Mouse (Mus musculus) small intestine, adult 2 months (tissue): ENCODE results near the gene Wdr48. TPM values are rescaled to one million over a fixed set of nuclear protein-coding genes. Genes with fewer than 3 reads are reported as not detected.

ENCODE experiments used
- H3K27ac ChIP-seq: fragments of 200-500 bp; 2 replicates; pipeline ENCODE4 v1.5.1; 2012; ENCODE audit warnings: low read depth, low read length, control low read depth, inconsistent platforms; ENCODE audit not compliant: insufficient read depth
- H3K27me3 ChIP-seq: fragments of 200-500 bp; 2 replicates; pipeline ENCODE4 v1.6.1; 2012; ENCODE audit warnings: mild to moderate bottlenecking, moderate library complexity, low read length, inconsistent platforms; ENCODE audit not compliant: control insufficient read depth, insufficient read depth
- H3K36me3 ChIP-seq: fragments of 200-500 bp; 2 replicates; pipeline ENCODE4 v1.6.1; 2012; ENCODE audit warnings: mild to moderate bottlenecking, low read length, control low read depth, inconsistent platforms; ENCODE audit not compliant: control insufficient read depth, insufficient read depth
- H3K4me1 ChIP-seq: fragments of 200-500 bp; 2 replicates; pipeline ENCODE4 v1.6.1; 2012; ENCODE audit warnings: low read length, inconsistent platforms, mixed read lengths; ENCODE audit not compliant: control insufficient read depth, insufficient read depth, insufficient read length
- H3K4me3 ChIP-seq: fragments of 200-500 bp; 2 replicates; pipeline ENCODE4 v1.5.1; 2012; ENCODE audit warnings: low read depth, mild to moderate bottlenecking, control low read depth, inconsistent platforms, low read length, moderate library complexity
- CTCF ChIP-seq: fragments of 200-500 bp; IDR thresholded peaks from 2 replicates; pipeline ENCODE4 v1.5.1; 2012; ENCODE audit warnings: low read depth, mild to moderate bottlenecking, control low read depth, inconsistent platforms, low read length, moderate library complexity, mixed read lengths; ENCODE audit not compliant: insufficient replicate concordance, insufficient read length; ENCODE audit errors: extremely low read depth
- POLR2A ChIP-seq: fragments of 200-500 bp; IDR thresholded peaks from 2 replicates; pipeline ENCODE4 v1.6.1; 2012; ENCODE audit warnings: low read depth, mild to moderate bottlenecking, control low read depth, inconsistent platforms, low read length, moderate library complexity
- WGBS: fragments of 180-500 bp; shearing (Covaris S2); methylation state at CpG from one replicate; pipeline ENCODE4 v1.1.7; 2018; 5-methylcytosine and 5-hydroxymethylcytosine counted together
- polyA plus RNA-seq: library from polyadenylated mRNA; depleted of rRNA; stranded (reverse); fragments of >200 nt; gene quantifications from 2 replicates; pipeline ENCODE4 v1.2.3, GENCODE M21; 2012

Gene Wdr48
- polyA plus RNA-seq, 1 experiment, result 15.5 TPM

DNA sequence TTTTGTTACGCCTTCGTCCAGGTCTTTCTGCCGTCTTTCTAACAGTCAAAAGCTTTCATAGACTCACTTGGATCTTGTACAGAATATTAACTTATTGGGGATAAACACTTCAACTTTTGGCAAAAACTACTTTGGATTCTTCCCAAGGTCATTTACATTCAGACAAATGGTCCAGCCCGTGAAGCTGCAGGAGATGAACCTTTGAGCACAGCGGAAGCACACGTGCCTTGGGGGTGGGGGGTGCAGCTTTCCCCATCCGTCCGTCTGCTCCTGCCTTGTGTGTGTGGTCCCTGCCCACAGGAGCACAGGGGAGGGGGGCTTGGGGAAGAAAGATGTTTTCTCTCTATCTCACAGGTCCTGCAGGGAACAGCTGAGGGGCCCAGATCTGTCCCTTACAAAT lies 31.1 kb downstream of the Wdr48 start:
- WGBS, result 75% methylated on average over 8 of the region's 8 CpGs
- Histone ChIP-seq H3K4me1 (no peaks in the 10 kb centered on the region), H3K4me3 (no peak overlapping the region), H3K27me3 (no peaks in the 10 kb centered on the region), H3K27ac (no peak overlapping the region), H3K36me3 (peaks cover 61% of the 10 kb centered on the region)
- TF ChIP-seq POLR2A (no peak), CTCF (no peak)

DNA sequence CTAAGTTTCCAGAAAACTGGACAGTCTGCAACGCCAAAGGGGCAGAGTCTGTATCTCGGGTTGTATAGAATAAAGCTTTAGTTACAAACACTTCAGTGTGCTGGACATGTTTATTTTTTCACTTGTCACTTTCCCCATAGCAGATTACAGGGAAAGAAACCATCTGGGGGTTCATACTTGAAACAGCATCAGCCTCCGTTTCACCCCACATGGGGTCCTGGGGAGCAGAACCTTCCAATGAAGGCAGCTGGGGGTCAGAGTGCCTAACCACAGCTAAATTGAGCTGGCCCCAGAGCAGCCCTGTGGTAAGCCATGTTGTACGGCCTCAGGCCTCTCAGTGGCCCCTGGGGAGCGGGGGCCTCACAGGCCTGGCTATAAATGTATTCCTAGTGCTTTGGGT lies 31.8 kb downstream of the Wdr48 start:
- Histone ChIP-seq H3K4me3 (no peak overlapping the region), H3K4me1 (peaks cover under 1% of the 10 kb centered on the region; the same call in 1 of the 2 replicates), H3K27ac (no peak overlapping the region), H3K36me3 (peaks cover 63% of the 10 kb centered on the region), H3K27me3 (no peaks in the 10 kb centered on the region)
- no peak for TF ChIP-seq CTCF
- TF ChIP-seq POLR2A, result no peak
- 77% methylated on average over 5 of the region's 5 CpGs for WGBS

DNA sequence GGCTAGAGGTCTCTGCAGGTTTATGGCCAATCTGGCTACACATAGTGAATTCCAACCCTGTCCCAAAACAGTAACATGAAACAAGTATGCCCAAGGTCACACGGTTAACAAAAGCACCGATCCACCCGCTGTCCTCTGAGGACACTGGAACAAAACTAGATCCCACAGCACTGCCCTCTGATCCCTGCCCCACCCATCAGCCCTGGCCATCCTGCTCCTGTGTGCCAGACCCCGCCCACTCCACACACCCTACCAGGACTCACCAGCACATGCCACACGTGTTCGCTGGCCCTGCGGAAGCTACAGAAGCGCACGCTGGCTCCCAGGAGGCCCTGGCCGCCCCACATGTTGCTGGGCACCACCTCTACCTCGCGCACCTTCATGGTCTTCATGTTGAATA lies 37.7 kb downstream of the Wdr48 start:
- Histone ChIP-seq H3K4me1 (peaks cover 25% of the 10 kb centered on the region), H3K27me3 (no peaks in the 10 kb centered on the region), H3K4me3 (no peak overlapping the region), H3K27ac (peak overlapping the region; percentile 63), H3K36me3 (peaks cover 29% of the 10 kb centered on the region)
- 29% methylated on average over 12 of the region's 12 CpGs for WGBS
- TF ChIP-seq POLR2A (no peak), CTCF (no peak)

DNA sequence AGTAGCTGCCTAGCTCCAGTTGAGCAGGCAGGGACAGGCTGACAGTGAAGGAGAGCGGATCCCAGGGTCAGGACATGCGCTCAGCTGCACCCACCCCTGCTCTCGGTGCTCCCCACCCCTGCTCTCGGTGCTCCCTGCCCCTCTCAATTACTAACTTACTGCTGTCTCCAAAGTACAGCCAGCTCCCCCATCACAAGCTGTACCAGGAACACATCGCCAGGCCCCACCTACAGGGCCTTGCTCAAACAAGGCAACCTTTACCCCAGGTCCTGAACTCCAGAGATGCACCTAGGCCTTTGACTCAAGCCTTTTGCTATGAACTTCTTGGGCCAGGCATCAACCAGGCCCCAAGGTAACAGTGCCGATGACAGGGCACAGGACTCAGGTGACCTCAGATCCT lies 39.0 kb downstream of the Wdr48 start:
- Histone ChIP-seq H3K36me3 (peaks cover 17% of the 10 kb centered on the region), H3K27me3 (no peaks in the 10 kb centered on the region), H3K4me3 (no peak overlapping the region), H3K4me1 (peaks cover 32% of the 10 kb centered on the region), H3K27ac (no peak overlapping the region)
- TF ChIP-seq POLR2A (no peak), CTCF (no peak)
- 65% methylated on average over 6 of the region's 6 CpGs for WGBS

DNA sequence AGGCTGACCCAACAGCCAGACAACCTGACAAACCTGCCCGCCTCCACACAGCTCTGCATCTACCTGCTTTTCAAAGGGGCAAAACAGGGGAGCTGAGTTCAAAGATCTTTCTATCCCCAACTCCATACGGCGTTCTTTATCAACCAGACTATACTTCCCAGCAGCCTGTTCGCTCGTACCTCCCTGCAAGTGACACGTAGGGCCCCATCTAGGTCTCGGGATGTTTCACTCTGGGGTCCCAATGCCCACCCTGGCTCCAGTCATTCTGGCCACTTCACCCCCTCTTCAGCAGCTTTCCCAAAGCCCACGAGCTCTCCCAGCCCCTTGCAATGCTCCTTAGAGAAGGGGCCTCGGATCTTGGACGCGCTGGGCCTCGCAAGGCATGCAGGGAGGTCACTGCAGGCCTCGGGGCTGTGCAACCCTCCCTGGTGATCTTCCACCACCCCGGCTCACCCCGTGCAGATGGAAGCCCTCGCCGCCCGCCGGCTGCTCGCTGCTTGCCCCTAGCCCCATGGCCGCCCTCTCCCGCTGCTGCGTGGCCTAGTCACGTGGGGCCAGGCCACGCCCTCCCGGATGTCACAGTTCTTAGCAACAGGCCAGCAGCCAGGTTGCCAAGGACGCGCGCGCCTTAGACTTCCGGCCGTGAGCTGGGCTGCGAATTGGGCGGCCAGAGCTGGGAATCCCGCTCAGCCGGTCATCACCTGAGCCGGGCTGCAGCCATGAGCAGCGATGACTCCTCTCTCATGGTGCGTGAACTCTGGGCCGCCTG lies 42.5 kb downstream of the Wdr48 start, which contains the start of the genes Gorasp1 and Ttc21a:
Gorasp1 (minus strand) TSS at position 561 of the 769 bp plus-strand sequence.
Ttc21a (plus strand) TSS at position 602 of the 769 bp plus-strand sequence.
- H3K36me3 ChIP-seq, result no peaks in the 10 kb centered on the region
- peaks cover 31% of the 10 kb centered on the region for H3K4me1 ChIP-seq
- H3K27me3 ChIP-seq, result no peaks in the 10 kb centered on the region
- peak; percentile 38 for TF ChIP-seq POLR2A
- no peak for TF ChIP-seq CTCF
- under 1% methylated on average over 40 of the region's 40 CpGs for whole genome bisulfite sequencing
- H3K27ac ChIP-seq, result peak within 1 kb of the TSS; percentile 65
- peak within 1 kb of the TSS; percentile 98 for H3K4me3 ChIP-seq

DNA sequence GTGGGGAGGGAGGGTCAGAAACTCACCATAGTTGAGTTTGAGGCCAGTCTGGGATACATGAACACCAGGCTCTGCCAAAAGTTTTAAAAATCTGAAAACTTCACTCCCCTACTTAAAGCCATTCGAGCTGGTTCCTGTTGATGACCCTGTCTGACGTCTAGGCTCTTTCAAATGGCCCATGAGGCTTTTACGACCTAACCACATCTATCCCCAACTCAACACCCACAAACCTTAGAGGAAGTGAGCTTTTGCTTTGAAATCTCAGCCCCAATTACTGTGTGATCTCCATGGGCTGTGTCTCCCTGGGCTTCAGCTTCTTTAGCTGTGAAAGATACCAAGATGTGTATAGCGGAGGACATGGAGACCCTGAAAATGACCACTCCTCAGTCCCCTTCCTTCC lies 43.8 kb downstream of the Wdr48 start:
- TF ChIP-seq POLR2A, result no peak
- TF ChIP-seq CTCF, result no peak
- WGBS, result 39% methylated on average over 4 of the region's 4 CpGs
- Histone ChIP-seq H3K4me3 (no peak overlapping the region), H3K4me1 (peaks cover 20% of the 10 kb centered on the region), H3K27me3 (no peaks in the 10 kb centered on the region), H3K36me3 (no peaks in the 10 kb centered on the region), H3K27ac (no peak overlapping the region)

DNA sequence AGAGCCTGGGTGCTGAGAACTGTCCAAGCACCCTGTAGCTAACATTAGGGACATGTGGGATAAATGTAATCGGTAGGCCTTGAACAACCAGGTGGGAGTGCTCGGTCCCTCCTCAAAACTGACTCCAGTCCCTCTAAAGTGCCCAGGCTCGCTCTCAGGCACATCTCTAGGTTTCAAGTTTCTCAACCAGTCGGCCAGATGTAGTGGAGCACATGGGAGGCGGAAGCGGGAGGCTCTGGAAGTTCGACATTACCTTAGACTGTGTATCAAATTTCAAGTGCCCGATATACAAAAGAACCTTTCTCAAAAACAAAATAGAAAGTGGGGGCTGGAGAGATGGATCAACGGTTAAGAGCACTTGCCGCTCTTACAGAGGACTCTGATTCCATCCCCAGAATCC lies 45.0 kb downstream of the Wdr48 start:
- TF ChIP-seq POLR2A, result no peak
- no peak for TF ChIP-seq CTCF
- H3K27ac ChIP-seq, result no peak overlapping the region
- no peaks in the 10 kb centered on the region for H3K27me3 ChIP-seq
- no peaks in the 10 kb centered on the region for H3K36me3 ChIP-seq
- 82% methylated on average over 10 of the region's 10 CpGs for WGBS
- H3K4me3 ChIP-seq, result no peak overlapping the region
- peaks cover 15% of the 10 kb centered on the region for H3K4me1 ChIP-seq
